21 mouse cellular contexts compared by ENCODE assay signal in genomic region chr12:21207422-21207821, GRCm38 (mm10).
DNase-seq lines count a peak whose midpoint lies in the region; ATAC-seq lines count a peak whose summit lies in the region.
"Had no signal": no experiment of that assay in that cellular context is flagged by ENCODE, and none has a peak within 500 bp of the region (broad histone marks: within the 10 kb centered on the region; RNA-seq: fewer than 3 reads in every experiment).

No protein-coding gene starts in this region.

- H3K4me3 ChIP-seq in megakaryocyte, embryonic 14.5 days (replicated peaks), result peak overlapping the region; percentile 15
- H3K4me3 ChIP-seq: embryonic facial prominence, embryonic 10.5 days; embryonic facial prominence, embryonic 12.5 days; forebrain, embryonic 13.5 days; forebrain, embryonic 15.5 days had no signal

- intact Hi-C loops in left cerebral cortex, postnatal 36 days (cut with DNase I), result loop anchor here (5.0 kb wide), 1 partner anchor 95 kb away; no protein-coding TSS in a partner anchor

- H3K9me3 ChIP-seq in megakaryocyte, embryonic 14.5 days, result no peaks in the 10 kb centered on the region
- H3K9me3 ChIP-seq: embryonic facial prominence, embryonic 10.5 days; embryonic facial prominence, embryonic 12.5 days; forebrain, embryonic 13.5 days; forebrain, embryonic 15.5 days had no signal

- no peak for ATAC-seq in megakaryocyte, adult 5-6 weeks (ENCODE audit: poor library complexity, severe bottlenecking)
- ATAC-seq: activated CD4-positive, CD25-positive, alpha-beta regulatory T cell, adult 4 months; forebrain, embryonic 13.5 days; forebrain, embryonic 15.5 days; forebrain, postnatal 0 days had no signal

- DNase-seq in 416B (ENCODE audit: low read depth), result peak; percentile 5
- peak; percentile 24 for DNase-seq in NIH3T3 (ENCODE audit: low read depth)
- no peak for DNase-seq in left cerebral cortex, adult 8-10 months (ENCODE audit: low spot score in 2 of 2)
- no peak for DNase-seq in left cerebral cortex, postnatal 36 days (ENCODE audit: low spot score in 2 of 2)
- no peak for DNase-seq in ovary, postnatal 10 days (ENCODE audit: low spot score)
- DNase-seq: adrenal gland, adult 8-10 months; adrenal gland, postnatal 14 days; adrenal gland, postnatal 36 days; cerebellum, adult 11-12 months; cerebellum, adult 2 months; cerebellum, adult 9-10 months; cerebellum, postnatal 10 days; cerebellum, postnatal 25 days; forebrain, postnatal 0 days had no signal

- peaks cover 81% of the 10 kb centered on the region for H3K36me3 ChIP-seq in megakaryocyte, embryonic 14.5 days (replicated peaks; ENCODE audit: low read length)

- no peaks in the 10 kb centered on the region for H3K27me3 ChIP-seq in megakaryocyte, embryonic 14.5 days (replicated peaks)
- H3K27me3 ChIP-seq: embryonic facial prominence, embryonic 12.5 days; forebrain, embryonic 13.5 days; forebrain, embryonic 15.5 days had no signal

- H3K4me1 ChIP-seq in megakaryocyte, embryonic 14.5 days, result peaks cover 92% of the 10 kb centered on the region

Comparison
In these comparisons a context has a peak if more than half of its experiments do, and no peak if none do; other contexts are left out.
1. DNase-seq: peak in 416B (single experiment) and NIH3T3 (single experiment); none in left cerebral cortex, adult 8-10 months (0 of 2), left cerebral cortex, postnatal 36 days (0 of 2) and ovary, postnatal 10 days (single experiment).